Mouse (Mus musculus): ENCODE data around the gene Txndc2. TPM values are rescaled to one million over a fixed set of nuclear protein-coding genes. Genes with fewer than 3 reads are reported as not detected.
A peak's percentile ranks its signal among the peaks of the same experiment; 100 is the strongest.

Gene Txndc2
- total RNA-seq (2021): under 1 TPM; 0.28 to 0.44 TPM

DNA sequence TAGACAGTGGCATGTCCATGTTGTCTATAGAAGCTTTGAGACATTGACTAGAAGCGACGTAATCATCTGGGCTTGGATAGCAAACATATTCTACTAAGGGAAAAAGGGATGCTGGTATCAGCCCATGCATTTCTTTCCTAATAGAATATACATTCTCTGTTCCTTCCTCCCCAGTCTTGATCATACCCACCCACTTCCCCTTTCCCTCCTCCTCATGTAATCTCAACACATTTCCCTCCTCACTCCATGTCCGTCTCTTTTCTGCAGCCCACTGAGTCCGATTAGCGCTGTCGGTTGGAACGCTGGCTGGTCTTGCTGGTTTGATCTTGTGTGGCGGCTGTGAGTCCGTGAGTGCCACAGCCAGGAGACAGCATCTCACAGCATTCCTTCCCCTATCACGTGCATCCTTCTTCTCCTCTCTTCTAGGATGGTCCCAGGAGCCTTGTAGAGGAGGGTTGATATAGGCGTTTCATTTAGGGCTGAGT lies at the start of gene Txndc2:
Txndc2 (minus strand) TSS at position 435 of the 485 bp plus-strand sequence.
- intact Hi-C loops (cut with DNase I): no loop called here
- DNase-seq: no peak

- intact Hi-C loops (cut with DNase I): no loop called here
- DNase-seq: peak; percentile 71
Measured at GRCm38 (mm10) chr17:65683731-65684130, 41.8 kb upstream of the Txndc2 start.

GRCm38 (mm10) chr17:65683316-65683715 lies 41.3 kb upstream of the Txndc2 start:
- DNase-seq: peak; percentile 13
- intact Hi-C loops (cut with DNase I): no loop called here

DNA sequence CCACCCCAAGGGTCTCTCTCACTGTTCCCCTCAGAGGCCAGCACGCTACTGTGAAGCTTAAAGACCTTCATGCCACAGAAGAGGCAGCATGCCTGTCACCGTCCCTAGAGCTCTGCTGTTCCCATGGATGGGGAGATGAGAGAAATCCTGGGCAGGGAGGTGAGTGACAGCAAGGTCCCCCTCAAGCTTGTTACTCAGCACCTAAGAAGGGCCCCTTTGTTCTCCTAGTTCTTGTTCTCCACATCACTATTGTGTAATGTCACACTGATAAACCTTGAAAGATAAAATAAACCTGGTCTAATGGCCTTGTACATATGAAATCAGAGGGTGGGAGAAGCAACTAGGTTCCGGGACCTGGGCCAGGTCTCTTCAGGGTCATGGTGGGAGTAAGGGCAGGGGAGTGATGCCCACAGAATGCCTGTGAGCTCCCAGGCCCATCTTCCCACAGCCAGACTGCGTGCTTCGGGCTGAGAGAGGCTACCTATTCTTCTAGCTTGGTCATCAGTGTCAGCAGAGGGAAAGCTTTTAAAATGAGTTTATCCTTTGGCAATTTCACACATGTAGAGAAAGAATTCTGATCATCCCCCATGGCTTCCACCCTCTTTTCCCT lies 40.2 kb upstream of the Txndc2 start:
- no peak for DNase-seq
- intact Hi-C loops (cut with DNase I): no loop called here

GRCm38 (mm10) chr17:65681516-65681915 lies 39.5 kb upstream of the Txndc2 start:
- DNase-seq: no peak
- intact Hi-C loops (cut with DNase I): no loop called here

DNA sequence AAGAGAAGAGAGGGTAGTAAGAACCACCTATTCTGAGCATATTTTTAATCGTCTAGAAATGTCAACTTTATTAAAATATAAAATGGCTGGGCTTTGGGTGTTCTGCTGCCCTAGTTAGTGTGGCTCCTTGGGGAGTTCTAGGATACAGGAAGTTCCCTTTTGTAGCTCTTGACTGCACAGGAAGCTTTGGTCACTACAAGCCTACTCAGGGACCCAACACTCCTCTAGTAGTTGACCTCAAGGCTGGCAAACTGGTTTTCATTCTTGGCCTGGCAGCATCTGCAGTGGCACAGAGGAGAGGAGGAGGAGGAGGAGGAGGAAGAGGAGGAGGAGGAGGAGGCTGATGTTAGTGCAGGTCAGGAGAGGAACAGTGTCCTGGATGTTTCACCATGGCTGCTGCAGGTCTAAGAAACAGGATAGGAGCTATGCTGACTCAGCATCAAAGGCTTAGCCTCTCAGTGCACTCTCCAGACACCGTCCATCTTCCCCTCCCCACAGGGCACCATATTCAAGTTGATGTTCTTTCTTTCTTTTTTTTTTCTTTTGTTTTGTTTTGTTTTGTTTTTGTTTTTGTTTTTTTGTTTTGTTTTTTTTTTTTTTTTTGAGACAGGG lies 38.9 kb upstream of the Txndc2 start:
- intact Hi-C loops (cut with DNase I): no loop called here
- DNase-seq: no peak

DNA sequence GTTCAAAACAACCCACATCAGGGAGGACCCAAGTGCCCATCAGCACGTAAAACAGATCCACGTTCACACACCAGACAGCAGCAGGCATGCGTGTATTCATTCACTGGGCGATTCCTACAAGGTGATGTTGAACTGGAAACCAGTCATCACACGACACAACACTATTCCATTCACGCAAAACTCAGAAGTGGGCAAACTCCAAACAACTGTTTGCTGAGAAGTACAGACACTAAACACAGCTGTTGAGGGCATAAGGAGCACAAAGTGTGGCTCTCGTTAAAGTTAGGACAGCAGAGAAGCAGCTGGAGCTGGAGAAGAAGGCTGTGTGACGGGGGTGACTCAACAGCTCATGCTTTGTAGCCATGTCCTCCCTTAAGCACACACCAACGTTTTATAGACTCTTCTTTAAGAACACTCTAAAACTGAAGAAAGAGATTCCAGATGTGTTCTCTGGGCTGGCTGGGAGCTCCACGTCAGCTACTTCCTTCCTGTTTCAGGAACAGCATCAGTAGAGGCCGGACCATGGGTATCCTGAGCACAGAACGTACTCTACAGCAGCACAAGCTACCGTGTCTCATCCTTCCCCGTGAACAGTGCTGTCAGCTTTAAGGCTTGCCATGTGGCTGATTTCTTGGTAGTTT lies 38.0 kb upstream of the Txndc2 start:
- intact Hi-C loops (cut with DNase I): no loop called here
- no peak for DNase-seq

GRCm38 (mm10) chr17:65677742-65678141 lies 35.8 kb upstream of the Txndc2 start:
- intact Hi-C loops (cut with DNase I): no loop called here
- DNase-seq: no peak

- intact Hi-C loops (cut with DNase I): no loop called here
- DNase-seq: no peak
Measured at GRCm38 (mm10) chr17:65676536-65676935, 34.6 kb upstream of the Txndc2 start.

DNA sequence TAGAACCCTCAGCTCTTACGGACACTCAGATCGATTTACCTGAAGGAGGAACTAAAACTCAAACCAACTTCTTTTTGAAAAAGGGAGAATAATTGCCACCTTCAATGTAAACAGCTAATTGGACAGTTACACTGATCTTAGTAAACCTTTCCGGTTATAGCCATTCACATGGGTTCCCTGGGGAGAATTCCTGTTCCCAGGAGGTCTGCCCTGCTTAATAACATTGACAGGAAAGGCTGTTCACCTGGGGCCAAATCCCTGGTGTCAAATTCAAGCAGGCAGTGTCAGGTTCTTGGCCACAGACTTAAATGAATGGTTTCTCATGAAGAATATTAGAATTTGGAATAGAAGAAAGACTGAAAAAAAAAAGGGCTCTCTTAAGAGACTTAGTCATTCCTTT lies 34.0 kb upstream of the Txndc2 start:
- intact Hi-C loops (cut with DNase I): no loop called here
- no peak for DNase-seq

- no peak for DNase-seq
Measured at GRCm38 (mm10) chr17:65674710-65675171, 32.8 kb upstream of the Txndc2 start.

DNA sequence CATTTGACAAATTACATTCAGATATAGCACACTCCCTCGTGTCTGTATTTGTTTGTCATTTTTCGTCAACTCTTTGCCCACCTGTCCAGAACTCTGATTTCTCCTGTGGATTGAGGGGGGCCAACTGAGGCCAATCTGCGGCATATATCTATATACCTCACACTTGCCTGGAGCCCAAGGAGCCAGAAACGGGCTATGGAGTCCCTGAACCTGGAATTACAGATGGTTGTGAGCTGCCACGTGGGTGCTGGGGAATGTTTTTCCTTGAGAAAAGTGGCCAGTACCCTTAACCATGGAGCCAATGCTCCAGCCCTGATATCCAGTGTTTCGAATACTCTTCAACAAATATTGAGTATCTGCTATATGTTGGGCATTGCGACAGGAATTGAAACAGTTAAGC lies 31.0 kb upstream of the Txndc2 start:
- DNase-seq: no peak
- intact Hi-C loops (cut with DNase I): no loop called here

More at GRCm38 (mm10) chr17:65674710-65675171, 32.8 kb upstream of the Txndc2 start:
- intact Hi-C loops (cut with DNase I): no loop called here

GRCm38 (mm10) chr17:65669061-65669460 lies 27.1 kb upstream of the Txndc2 start:
- DNase-seq: no peak
- intact Hi-C loops (cut with DNase I): no loop called here

DNA sequence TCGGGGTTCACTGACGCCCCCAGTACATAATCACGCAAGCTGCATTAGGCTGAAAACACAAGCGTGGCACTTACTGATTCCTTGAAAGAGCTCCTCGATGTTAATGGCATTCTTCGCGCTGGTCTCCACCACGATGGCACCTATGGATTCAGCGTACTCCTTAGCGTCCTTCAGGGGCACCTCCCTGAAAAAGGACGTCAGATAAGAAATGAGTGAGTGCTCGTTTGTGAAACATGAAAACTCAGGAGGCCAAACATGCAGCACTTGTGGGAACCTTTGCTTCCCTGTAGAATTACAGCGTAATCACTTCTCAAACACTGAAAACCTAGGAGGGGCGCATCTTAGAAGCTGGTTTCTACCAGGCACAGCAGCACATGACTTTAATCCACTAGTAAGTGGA lies 25.8 kb upstream of the Txndc2 start:
- DNase-seq: no peak
- intact Hi-C loops (cut with DNase I): no loop called here

- intact Hi-C loops (cut with DNase I): no loop called here
- DNase-seq: no peak
Measured at GRCm38 (mm10) chr17:65666388-65667161, 24.6 kb upstream of the Txndc2 start.

- intact Hi-C loops (cut with DNase I): no loop called here
- DNase-seq: no peak
Measured at GRCm38 (mm10) chr17:65665786-65666387, 23.9 kb upstream of the Txndc2 start.

DNA sequence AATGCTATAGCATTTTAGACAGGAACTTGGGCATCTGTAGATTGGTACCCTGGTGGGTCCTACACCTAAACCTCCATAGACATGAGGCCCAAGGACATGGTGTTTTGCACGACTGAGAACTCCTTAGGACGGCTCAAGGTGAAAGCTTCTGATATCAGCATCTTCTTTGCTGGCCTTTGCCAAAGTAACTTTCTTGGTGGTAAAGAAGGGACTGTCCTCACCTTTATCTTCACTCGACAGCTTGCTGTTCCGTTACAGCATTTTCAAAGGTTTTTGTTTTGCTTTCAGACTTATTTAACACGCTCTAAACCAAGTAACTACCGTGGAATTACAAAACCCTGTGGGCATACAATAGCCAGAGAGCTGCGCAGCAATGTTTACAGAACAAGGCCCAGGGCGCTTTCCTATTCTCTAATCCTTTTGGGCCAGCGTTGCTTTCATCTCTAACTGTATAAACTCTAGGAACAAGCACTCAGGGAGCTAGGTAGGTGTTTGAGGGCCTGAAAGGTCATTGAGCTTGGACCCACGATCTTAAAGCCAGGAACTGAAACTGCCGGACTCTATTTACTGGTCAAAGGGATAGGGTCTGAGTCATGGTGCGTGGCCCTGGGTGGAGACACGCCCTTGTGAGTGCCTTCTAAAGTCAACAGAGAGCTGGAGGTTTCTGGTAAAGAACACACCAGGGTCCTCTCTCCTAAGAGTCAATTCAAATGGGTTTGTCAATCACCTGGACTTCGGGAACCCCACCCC lies 21.5 kb upstream of the Txndc2 start:
- no peak for DNase-seq
- intact Hi-C loops (cut with DNase I): no loop called here

GRCm38 (mm10) chr17:65662662-65663061 lies 20.7 kb upstream of the Txndc2 start:
- intact Hi-C loops (cut with DNase I): no loop called here
- DNase-seq: no peak

- DNase-seq: no peak
- intact Hi-C loops (cut with DNase I): no loop called here
Measured at GRCm38 (mm10) chr17:65658416-65658815, 16.4 kb upstream of the Txndc2 start.

- DNase-seq: no peak
- intact Hi-C loops (cut with DNase I): no loop called here
Measured at GRCm38 (mm10) chr17:65657958-65658357, 16.0 kb upstream of the Txndc2 start.

Data from left cerebral cortex, postnatal 4 days (tissue).